Mouse (Mus musculus) CD8-positive naive resting alpha-beta T cell, adult 2 months (primary cell): Measurements from ENCODE around the gene Pmm2.

ENCODE experiments used
- DNase-seq, 2 experiments: peaks; one replicate each; pipeline ENCODE4 v3.0.0; 2022; ENCODE audit warnings: low read depth in 2 of 2, low spot score in 2 of 2

The Pmm2 gene

GRCm38 (mm10) chr16:8678035-8678434, 40.6 kb downstream of the Pmm2 start:
- DNase-seq, result no peak

- DNase-seq, result no peak
Observed at GRCm38 (mm10) chr16:8678676-8679075, 41.2 kb downstream of the Pmm2 start.

GRCm38 (mm10) chr16:8679780-8680179, 42.3 kb downstream of the Pmm2 start:
- no peak for DNase-seq

- no peak for DNase-seq
Observed at GRCm38 (mm10) chr16:8680470-8680869, 43.0 kb downstream of the Pmm2 start, which contains the start of gene Gm5767. TSS of gene Gm5767 (plus strand) at chr16:8680770.

- no peak for DNase-seq
Observed at GRCm38 (mm10) chr16:8685087-8685486, 47.6 kb downstream of the Pmm2 start.

- peak; percentile 76 to 82 for DNase-seq
Observed at GRCm38 (mm10) chr16:8686121-8686870, 48.8 kb downstream of the Pmm2 start.

- DNase-seq, result no peak
Observed at GRCm38 (mm10) chr16:8686871-8687535, 49.5 kb downstream of the Pmm2 start.

GRCm38 (mm10) chr16:8687559-8688112, 50.2 kb downstream of the Pmm2 start:
- no peak for DNase-seq

GRCm38 (mm10) chr16:8689979-8690656, 52.6 kb downstream of the Pmm2 start:
- no peak for DNase-seq

- no peak for DNase-seq
Observed at GRCm38 (mm10) chr16:8691206-8691605, 53.7 kb downstream of the Pmm2 start.

GRCm38 (mm10) chr16:8699556-8699955, 62.1 kb downstream of the Pmm2 start:
- no peak for DNase-seq

- DNase-seq, result no peak
Observed at GRCm38 (mm10) chr16:8700586-8700985, 63.1 kb downstream of the Pmm2 start.

- DNase-seq, result no peak
Observed at GRCm38 (mm10) chr16:8711998-8712397, 74.5 kb downstream of the Pmm2 start.
